Mouse (Mus musculus): ENCODE measurements around the gene Thra. TPM values are rescaled to one million over a fixed set of nuclear protein-coding genes. Genes with fewer than 3 reads are reported as not detected.

Gene Thra
- polyA plus RNA-seq, 1 experiment from 2014 or later: 93.5 TPM

DNA sequence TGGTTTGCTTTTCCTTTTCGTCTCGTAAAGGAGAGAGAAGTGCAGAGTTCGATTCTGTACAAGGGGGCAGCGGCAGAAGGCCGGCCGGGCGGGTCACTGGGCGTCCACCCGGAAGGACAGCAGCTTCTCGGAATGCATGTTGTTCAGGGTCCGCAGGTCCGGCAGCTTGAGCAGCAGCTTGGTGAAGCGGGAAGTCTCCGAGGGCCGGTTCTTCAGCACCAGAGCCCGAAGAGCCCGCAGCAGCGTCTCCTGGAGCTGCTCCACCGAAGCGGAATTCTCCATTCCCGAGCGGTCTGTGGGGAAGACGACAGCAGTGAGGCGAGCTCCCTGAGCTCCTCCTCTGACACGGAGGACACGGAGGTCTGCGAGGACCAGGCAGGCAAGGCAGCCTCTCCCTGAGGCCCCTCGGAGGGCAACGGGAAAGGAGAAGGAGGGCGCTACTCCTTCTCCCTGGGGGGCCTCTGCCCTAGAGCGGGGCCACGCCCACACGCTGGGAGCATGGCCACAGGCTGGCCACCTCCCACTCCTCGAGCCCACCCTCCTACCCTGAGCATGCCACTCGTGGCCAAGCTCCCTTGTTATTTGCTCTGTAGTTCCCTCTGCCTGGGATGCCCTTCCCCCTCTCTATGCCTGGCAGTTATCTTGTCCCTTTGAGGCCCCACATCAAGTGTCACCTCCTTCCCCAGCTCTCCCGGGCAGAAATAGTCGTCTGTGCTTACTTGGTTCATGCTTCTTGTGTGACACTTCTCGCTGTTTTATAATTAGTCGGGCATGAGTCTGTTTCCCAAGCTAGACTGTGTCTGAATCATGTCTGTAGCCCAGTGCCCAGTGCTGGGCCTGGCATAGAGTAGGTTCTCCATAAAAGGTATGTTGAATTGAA lies 27.9 kb downstream of the Thra start:
- WGBS: 26% methylated on average over 38 of the region's 39 CpGs
- peaks cover 62% of the 10 kb centered on the region for H3K4me1 ChIP-seq
- H3K27me3 ChIP-seq: no peaks in the 10 kb centered on the region
- H3K9me3 ChIP-seq (replicated peaks): no peaks in the 10 kb centered on the region
- H3K4me2 ChIP-seq: peak overlapping the region; percentile 53
- H3K9ac ChIP-seq: peak overlapping the region; percentile 58
- ATAC-seq: no peak
- peak overlapping the region; percentile 88 for H3K27ac ChIP-seq
- peak overlapping the region; percentile 25 for H3K4me3 ChIP-seq
- peaks cover 64% of the 10 kb centered on the region for H3K36me3 ChIP-seq (ENCODE audit: poor library complexity, severe bottlenecking)

DNA sequence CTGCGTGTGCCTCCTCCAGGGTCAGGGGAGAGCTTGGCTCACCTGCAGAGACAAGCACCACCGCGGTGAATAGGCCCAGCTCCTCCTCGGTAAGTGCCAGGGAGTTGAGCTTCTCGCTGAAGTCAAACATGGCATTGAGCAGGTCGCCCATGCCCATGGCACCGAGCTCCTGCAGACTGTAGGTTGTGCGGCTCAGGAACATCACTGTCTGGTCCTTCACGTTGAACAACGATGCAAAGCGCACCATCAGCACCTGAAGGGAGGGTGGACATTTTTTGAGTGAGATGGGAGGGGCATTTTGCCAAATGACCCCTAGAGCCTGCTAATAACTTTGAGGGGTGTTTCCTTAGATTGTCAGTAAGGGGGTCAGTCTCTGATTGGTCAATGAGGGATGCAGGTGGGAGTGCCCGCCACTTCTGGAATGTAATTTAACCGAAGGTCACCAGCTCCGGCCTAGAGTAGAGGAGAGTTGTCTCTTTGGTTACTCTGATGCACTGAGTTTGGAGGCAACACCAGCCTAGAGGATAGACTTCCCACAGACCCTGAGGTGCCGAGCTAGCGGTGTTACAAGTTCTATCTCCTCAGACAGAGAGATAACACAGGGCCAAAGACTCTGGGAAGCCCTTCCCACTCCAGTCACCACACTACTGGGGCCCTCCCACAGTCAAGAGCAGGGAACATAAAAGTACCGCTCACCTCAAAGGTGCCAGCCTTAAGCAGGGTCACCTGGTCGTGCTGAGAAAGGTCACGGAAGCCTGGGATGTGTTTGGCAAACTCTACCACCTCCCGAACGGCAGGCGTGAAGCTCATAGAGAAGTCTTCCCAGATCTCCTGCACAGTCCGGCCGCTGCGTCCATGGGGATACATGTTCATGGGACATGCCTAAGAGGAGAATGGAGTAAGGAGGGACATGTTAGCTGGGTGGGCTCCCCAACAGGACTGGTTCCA lies 28.8 kb downstream of the Thra start:
- H3K9me3 ChIP-seq (replicated peaks): no peaks in the 10 kb centered on the region
- WGBS: 88% methylated on average over 25 of the region's 25 CpGs
- H3K4me2 ChIP-seq: peak overlapping the region; percentile 53
- H3K36me3 ChIP-seq (ENCODE audit: poor library complexity, severe bottlenecking): peaks cover 54% of the 10 kb centered on the region
- no peak overlapping the region; the same call in 1 of the 2 replicates for H3K9ac ChIP-seq
- H3K4me3 ChIP-seq: no peak overlapping the region
- peaks cover 71% of the 10 kb centered on the region for H3K4me1 ChIP-seq
- H3K27me3 ChIP-seq: no peaks in the 10 kb centered on the region
- no peak for ATAC-seq
- peak overlapping the region; percentile 88 for H3K27ac ChIP-seq

DNA sequence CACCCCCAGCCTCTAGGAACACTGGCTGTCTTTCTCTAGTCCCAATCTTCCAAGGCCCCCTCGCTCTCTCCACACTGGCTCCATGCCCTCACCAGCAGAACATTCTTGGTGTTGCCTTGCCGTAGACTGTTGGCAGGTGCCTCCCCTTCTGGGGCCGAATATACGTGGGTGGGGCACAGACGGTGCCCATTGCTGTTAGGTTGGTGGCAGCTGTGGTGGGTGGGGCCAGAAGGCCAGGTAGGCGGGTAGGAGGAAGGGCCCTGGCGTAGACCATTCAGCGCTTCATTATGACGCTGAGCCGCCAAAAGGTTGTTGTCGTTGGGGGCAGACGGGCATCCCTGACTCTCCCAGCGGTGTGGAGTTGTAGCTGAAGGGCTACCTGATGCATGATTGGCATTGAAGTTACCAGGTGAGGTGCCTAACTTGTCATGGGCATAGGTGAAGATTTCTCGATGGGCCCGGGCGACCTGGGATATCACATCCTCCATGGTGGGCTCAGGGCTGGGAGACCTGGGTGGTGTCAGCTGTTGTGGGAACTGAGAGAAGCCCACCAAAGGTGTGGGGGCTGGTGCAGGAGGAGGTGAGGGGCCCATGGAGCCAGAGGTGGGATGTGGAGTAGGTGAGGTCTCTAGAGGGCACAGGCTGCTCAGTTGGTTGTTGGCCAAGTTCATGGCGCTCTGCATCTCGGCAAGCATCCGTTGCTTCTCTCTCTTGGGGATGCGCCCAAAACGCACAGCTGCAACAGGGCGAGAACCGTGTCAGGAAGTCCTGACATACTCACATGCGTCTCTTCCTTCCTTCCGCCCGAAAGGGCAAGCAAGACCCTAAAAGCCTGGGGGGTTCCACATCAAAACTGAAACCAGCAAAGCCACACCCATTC lies 29.9 kb downstream of the Thra start:
- H3K9me3 ChIP-seq (replicated peaks): no peaks in the 10 kb centered on the region
- 93% methylated on average over 26 of the region's 26 CpGs for WGBS
- no peak for ATAC-seq
- no peaks in the 10 kb centered on the region for H3K27me3 ChIP-seq
- no peak overlapping the region for H3K9ac ChIP-seq
- peaks cover 75% of the 10 kb centered on the region for H3K4me1 ChIP-seq
- H3K4me3 ChIP-seq: no peak overlapping the region
- H3K4me2 ChIP-seq: no peak overlapping the region
- H3K36me3 ChIP-seq (ENCODE audit: poor library complexity, severe bottlenecking): peaks cover 44% of the 10 kb centered on the region
- H3K27ac ChIP-seq: no peak overlapping the region

DNA sequence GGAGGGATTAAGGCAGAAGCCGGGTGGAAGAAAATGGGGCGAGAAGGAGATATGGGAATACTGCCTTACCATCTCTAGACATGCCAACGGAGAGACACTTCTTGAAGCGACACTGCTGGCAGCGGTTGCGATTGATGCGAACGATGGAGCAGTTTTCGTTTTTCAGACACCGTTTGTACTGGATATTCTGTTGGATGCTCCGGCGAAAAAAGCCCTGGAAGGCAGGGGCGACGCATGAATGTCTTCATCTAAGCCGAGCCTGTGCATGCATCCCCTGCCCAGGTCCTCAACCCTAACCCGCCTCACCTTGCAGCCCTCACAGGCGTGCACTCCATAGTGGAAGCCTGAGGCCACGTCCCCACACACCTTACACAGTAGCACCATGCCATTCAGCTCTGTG lies 30.7 kb downstream of the Thra start:
- H3K9me3 ChIP-seq (replicated peaks): no peaks in the 10 kb centered on the region
- no peak overlapping the region for H3K9ac ChIP-seq
- peaks cover 75% of the 10 kb centered on the region for H3K4me1 ChIP-seq
- 94% methylated on average over 18 of the region's 18 CpGs for WGBS
- H3K27ac ChIP-seq: no peak overlapping the region
- no peak for ATAC-seq
- H3K4me2 ChIP-seq: no peak overlapping the region
- H3K27me3 ChIP-seq: no peaks in the 10 kb centered on the region
- H3K36me3 ChIP-seq (ENCODE audit: poor library complexity, severe bottlenecking): peaks cover 37% of the 10 kb centered on the region
- H3K4me3 ChIP-seq: no peak overlapping the region

DNA sequence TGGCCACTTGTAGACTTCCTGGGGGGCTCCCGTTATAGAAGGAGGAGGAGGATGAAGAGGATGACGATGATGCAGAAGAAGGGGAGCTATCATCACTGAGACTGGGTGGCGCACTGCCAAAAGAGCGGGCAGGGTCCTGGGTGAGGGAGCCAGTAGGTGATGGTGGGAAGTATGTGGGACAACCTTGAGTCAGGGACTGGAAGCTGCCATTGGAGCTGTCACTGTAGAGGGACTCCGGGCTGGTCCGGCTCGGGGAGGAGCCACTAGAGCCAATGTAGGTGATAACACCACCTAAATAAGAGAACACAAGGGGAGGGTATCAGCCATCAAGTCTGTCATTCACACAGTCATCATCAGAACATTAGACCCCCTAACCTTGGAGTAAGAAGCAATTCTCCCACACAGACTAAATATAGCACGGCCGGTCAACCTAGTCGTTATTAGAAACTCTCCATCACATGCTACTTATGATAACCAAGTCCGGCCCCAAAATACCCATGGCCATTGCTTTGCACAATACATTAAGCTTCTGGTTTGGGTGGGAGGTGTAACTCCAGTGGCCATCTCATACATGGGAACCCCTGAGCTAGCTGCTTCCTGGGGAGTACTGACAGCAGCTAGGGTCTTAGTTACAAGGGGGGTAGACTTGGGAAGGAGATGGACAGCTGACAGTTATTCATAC lies 31.5 kb downstream of the Thra start:
- Histone ChIP-seq H3K27ac (no peak overlapping the region), H3K27me3 (no peaks in the 10 kb centered on the region), H3K4me1 (peaks cover 75% of the 10 kb centered on the region), H3K4me3 (no peak overlapping the region), H3K36me3 (ENCODE audit: poor library complexity, severe bottlenecking) (peaks cover 37% of the 10 kb centered on the region), H3K4me2 (no peak overlapping the region), H3K9ac (no peak overlapping the region), H3K9me3 (replicated peaks) (no peaks in the 10 kb centered on the region)
- ATAC-seq: no peak
- 92% methylated on average over 11 of the region's 11 CpGs for WGBS

DNA sequence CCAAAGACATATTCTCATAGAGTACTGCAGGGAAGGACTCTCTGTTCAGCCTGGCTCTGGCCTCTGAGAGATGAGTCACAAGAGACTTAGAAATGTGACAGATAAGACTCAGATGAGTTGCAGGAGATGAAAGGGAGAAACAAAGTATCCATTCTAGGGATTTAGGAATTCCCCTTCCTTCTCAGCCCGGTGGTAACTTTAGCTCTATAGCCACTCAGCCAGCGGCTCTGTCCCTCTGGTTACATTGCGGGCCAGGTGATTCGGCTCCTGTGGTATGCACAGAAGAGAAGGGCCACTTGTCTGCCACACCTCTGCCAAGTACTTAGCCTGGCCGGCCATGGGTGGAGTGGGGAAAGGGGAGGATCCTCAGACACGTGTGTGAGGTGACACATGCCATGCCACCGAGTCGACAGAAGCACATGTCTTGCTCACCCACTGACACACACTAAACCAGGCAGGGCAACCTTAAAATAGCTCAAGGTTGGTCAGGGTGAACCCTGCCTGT lies 32.3 kb downstream of the Thra start:
- Histone ChIP-seq H3K4me2 (peak overlapping the region; percentile 80; the same call in 1 of the 2 replicates), H3K27me3 (no peaks in the 10 kb centered on the region), H3K4me3 (no peak overlapping the region), H3K36me3 (ENCODE audit: poor library complexity, severe bottlenecking) (peaks cover 37% of the 10 kb centered on the region), H3K9me3 (replicated peaks) (no peaks in the 10 kb centered on the region), H3K9ac (no peak overlapping the region), H3K4me1 (peaks cover 72% of the 10 kb centered on the region), H3K27ac (no peak overlapping the region)
- 87% methylated on average over 8 of the region's 8 CpGs for WGBS
- no peak for ATAC-seq

DNA sequence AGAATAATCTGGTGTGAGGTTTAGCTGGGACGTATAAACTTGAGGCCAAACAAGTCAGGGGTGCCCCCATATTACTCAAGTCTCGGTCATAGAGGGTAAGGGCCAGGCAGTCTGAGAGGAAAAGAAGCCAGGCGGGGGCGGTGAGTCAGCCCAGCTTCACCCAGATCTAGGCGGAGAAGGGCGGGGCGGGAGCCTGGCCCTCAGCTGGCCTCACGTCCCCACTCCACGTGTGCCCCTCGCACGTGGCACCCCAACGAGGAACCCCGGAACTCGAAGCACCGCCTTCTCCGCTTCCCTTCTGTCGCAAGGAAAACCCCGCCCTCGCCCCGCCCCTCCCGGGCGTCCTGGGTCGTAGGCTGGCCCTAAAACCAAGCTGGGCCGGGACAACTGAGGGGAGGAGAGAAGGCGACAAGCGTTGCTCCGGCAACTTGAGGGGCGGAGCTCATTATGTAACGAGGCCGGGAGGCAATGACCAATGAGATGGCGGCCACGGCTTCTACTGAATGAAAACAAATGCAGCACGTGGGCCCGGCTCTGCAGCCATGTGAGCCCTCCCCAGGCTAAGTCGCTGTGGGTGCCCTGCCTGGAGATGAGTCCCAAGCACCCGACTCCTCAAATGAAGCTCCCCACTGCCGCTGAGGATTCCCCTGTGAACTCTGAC lies 33.3 kb downstream of the Thra start:
- H3K27ac ChIP-seq: peak overlapping the region; percentile 36; the same call in 1 of the 2 replicates
- 2% methylated on average over 37 of the region's 37 CpGs for WGBS
- H3K4me1 ChIP-seq: peaks cover 61% of the 10 kb centered on the region
- ATAC-seq: peak; percentile 83
- H3K36me3 ChIP-seq (ENCODE audit: poor library complexity, severe bottlenecking): peaks cover 30% of the 10 kb centered on the region
- H3K9me3 ChIP-seq (replicated peaks): no peaks in the 10 kb centered on the region
- H3K27me3 ChIP-seq: no peaks in the 10 kb centered on the region
- H3K4me3 ChIP-seq: peak overlapping the region; percentile 40
- H3K4me2 ChIP-seq: peak overlapping the region; percentile 80
- H3K9ac ChIP-seq: peak overlapping the region; percentile 65; the same call in 1 of the 2 replicates

DNA sequence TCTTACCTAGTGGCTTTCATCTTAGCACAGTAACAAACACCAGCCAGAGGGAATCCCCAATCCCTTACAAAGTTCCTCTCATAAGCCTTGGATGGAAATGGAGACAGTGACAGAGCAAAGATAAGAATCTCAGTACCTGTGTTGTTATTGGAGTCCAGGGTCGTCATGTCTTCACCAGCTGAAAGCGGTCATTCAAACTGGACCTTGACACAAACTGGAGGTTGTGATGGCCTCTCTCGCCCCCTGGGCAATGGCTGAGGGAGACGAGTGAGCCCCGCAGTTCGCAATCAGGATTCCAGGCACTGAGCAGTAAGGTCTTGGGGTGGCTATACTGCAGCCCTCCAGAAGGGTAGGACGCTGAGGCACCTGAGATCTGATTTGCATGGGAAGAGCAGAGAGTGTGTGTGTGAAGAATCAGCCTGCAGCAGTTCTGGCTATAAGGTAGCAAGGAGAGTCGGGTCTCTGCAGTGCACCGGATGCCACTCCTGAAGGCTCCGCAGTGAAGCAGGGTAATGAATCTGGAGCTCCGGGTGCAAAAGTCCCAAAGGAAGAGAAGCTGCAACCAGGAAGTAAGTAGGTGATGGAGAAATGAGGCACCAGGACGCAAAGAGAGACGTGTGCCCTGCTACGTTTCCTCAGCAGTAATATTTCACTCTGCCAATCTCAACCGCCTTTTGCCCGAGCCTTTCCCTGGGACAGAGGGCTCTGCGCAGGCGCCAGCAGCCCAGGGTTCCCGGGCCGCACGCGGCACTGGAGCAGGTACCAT lies 34.3 kb downstream of the Thra start, which contains the start of gene Nr1d1:
Nr1d1 (minus strand) TSS at position 752 of the 766 bp plus-strand sequence.
- peak within 1 kb of the TSS; percentile 80 for H3K4me2 ChIP-seq
- peak; percentile 9; the same call in 1 of the 2 replicates for ATAC-seq
- peaks cover 51% of the 10 kb centered on the region for H3K4me1 ChIP-seq
- H3K27me3 ChIP-seq: no peaks in the 10 kb centered on the region
- WGBS: under 1% methylated on average over 22 of the region's 22 CpGs
- peak within 1 kb of the TSS; percentile 65 for H3K9ac ChIP-seq
- peak within 1 kb of the TSS; percentile 71 for H3K27ac ChIP-seq
- H3K9me3 ChIP-seq (replicated peaks): no peaks in the 10 kb centered on the region
- peak within 1 kb of the TSS; percentile 40 for H3K4me3 ChIP-seq
- peaks cover 20% of the 10 kb centered on the region for H3K36me3 ChIP-seq (ENCODE audit: poor library complexity, severe bottlenecking)

DNA sequence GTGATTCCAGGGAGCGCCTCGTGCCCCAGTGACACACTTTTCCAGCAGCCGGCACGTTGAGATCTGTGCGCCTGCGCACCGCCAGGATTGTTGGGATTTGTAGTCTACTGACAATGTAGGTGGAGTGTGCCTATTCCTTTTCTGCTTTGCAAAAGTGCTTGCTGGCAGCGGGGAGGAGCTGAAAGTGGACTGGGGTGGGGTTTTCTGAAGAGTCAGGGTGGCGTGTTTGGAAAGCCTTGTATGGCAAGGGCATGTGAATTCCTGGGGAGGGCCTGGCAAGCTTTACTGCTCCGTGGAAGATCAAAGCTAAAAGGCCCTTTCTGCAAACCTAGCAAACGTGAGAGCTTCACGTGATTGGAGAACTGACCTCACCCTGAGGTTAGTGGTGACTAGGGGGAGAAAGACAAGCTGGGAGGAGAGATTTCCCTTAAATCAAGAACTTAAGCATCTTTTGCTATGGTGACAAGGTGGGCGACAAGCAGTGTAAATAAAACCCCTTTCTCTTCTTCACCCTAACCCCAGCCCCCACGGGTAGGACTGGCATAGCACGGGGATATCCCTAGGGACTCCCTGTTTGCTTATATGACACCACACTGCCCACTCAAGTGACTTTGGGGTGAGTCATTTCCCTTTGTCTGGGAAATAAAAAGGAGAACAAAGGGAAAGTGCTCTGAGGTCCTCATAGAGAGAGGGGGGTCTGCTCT lies 35.1 kb downstream of the Thra start:
- H3K4me1 ChIP-seq: peaks cover 50% of the 10 kb centered on the region
- peak overlapping the region; percentile 65; the same call in 1 of the 2 replicates for H3K9ac ChIP-seq
- no peaks in the 10 kb centered on the region for H3K27me3 ChIP-seq
- 6% methylated on average over 15 of the region's 15 CpGs for WGBS
- H3K27ac ChIP-seq: peak overlapping the region; percentile 71; the same call in 1 of the 2 replicates
- peaks cover 12% of the 10 kb centered on the region for H3K36me3 ChIP-seq (ENCODE audit: poor library complexity, severe bottlenecking)
- H3K4me2 ChIP-seq: peak overlapping the region; percentile 80
- no peaks in the 10 kb centered on the region for H3K9me3 ChIP-seq (replicated peaks)
- peak; percentile 87 for ATAC-seq
- H3K4me3 ChIP-seq: peak overlapping the region; percentile 40
